Mouse (Mus musculus) lung, adult 2 months (tissue): Measurements from ENCODE around the gene Sfr1. TPM values are rescaled to one million over a fixed set of nuclear protein-coding genes. Genes with fewer than 3 reads are reported as not detected.

ENCODE experiments used
- DNase-seq: peaks from one replicate; pipeline ENCODE4 v3.0.0; 2022
- H3K4me1 ChIP-seq: fragments of 200-500 bp; 2 replicates; pipeline ENCODE4 v1.6.1; 2011; ENCODE audit warnings: low read length; ENCODE audit not compliant: control insufficient read depth, insufficient read depth
- H3K4me3 ChIP-seq: fragments of 200-500 bp; replicated peaks from 2 replicates; pipeline ENCODE3; 2011; ENCODE audit warnings: low read depth, mild to moderate bottlenecking, control low read depth, low read length; ENCODE audit errors: extremely low read depth
- CTCF ChIP-seq: fragments of 200-500 bp; IDR thresholded peaks from 2 replicates; pipeline ENCODE4 v1.5.1; 2011; ENCODE audit warnings: mild to moderate bottlenecking, low read length, control low read depth; ENCODE audit not compliant: insufficient read depth
- POLR2A ChIP-seq: fragments of 200-500 bp; IDR thresholded peaks from 2 replicates; pipeline ENCODE4 v1.6.1; 2011; ENCODE audit warnings: low read depth, mild to moderate bottlenecking, control low read depth, low read length, borderline replicate concordance; ENCODE audit errors: extremely low read depth
- WGBS: fragments of 180-500 bp; shearing (Covaris S2); methylation state at CpG from one replicate; pipeline ENCODE4 v1.1.7; 2018; 5-methylcytosine and 5-hydroxymethylcytosine counted together
- polyA plus RNA-seq: library from polyadenylated mRNA; depleted of rRNA; stranded (reverse); fragments of >200 nt; gene quantifications from 2 replicates; pipeline ENCODE4 v1.2.3, GENCODE M21; 2012

Sfr1 gene
- polyA plus RNA-seq, 1 experiment: 56.4 TPM

DNA sequence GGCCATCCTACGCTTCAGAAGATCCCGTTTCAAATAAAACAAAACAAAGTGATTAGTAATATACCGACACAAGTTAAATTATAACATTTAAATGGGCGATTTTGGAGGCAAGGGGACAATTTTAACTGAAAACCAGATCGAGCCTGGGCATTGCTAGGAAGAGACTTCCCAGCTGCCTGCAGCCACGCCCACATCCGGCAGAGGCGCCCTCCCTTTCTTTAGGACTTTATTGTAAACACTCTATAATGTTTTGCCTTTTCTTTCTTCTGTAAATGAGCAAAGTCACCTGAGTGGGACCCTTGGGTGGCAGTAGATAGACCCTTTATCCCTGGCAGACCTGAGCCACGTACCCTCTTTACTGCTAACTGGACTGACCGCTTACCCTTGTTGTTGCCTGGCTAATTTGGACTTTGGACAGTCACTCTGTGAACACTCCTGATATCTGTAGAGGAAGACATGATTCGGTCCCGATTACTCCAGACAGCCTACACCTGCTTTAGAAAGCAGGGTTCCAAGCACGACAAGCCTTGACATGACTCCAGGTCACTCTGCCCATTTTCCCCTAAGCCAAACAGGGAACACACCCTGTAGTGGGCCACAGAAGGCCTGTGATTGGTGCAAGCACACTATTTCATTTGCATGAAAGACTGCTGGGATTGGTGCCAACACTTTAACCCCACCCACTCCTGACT is 26.3 kb upstream of the Sfr1 start:
- Histone ChIP-seq H3K4me1 (no peaks in the 10 kb centered on the region), H3K4me3 (no peak overlapping the region)
- no peak for TF ChIP-seq CTCF
- TF ChIP-seq POLR2A: no peak
- WGBS: 61% methylated on average over 13 of the region's 13 CpGs
- no peak for DNase-seq

- no peak for TF ChIP-seq CTCF
- TF ChIP-seq POLR2A: no peak
- WGBS: 90% methylated on average over 8 of the region's 8 CpGs
These were observed 25.6 kb upstream of the Sfr1 start for GRCm38 (mm10) chr19:47705772-47706309.

DNA sequence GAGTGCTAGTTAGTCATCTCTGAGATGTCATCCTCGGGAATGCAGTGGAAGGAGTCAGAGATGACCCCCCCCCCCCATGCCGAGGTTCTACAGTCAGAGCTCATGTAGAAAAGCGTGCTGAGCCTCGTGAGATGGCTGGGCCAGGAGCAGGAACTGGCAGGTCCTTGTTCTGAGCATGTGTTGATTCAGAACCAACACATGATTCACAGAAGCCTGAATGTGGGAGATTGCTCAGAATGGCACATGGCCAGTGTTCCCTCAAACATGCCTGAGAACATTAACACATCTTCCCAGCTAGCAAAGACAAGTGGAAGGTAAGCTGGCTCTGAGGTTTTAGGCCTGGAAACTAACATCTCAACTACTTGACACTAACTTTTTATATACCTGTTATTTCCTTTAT is 21.1 kb upstream of the Sfr1 start:
- Histone ChIP-seq H3K4me1 (no peaks in the 10 kb centered on the region), H3K4me3 (no peak overlapping the region)
- DNase-seq: no peak
- 79% methylated on average over 4 of the region's 4 CpGs for WGBS
- TF ChIP-seq CTCF (no peak), POLR2A (no peak)

More at GRCm38 (mm10) chr19:47705772-47706309, 25.6 kb upstream of the Sfr1 start:
- no peak for DNase-seq
- Histone ChIP-seq H3K4me3 (no peak overlapping the region), H3K4me1 (no peaks in the 10 kb centered on the region)

DNA sequence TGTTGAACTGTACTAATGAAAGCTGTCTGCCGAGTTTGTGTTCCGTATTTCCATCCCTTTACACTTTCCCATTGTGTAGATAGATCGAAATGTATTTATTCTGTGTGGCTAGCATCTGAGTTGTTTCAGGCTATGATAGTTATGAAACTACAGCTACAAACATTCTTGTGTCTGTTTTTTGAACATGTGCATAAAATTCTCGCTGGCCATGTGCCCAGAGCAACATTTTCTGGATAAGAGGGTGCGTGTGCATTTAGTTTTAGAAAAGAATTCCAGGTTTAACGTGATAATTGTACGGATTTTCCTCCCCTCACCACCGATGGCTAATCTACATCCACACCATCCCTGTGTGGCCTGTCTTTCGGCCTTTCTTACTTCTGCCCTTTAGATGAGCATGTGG is 18.0 kb upstream of the Sfr1 start:
- no peak for DNase-seq
- H3K4me1 ChIP-seq: no peaks in the 10 kb centered on the region
- TF ChIP-seq CTCF (no peak), POLR2A (no peak)
- 73% methylated on average over 9 of the region's 9 CpGs for WGBS
- H3K4me3 ChIP-seq: no peak overlapping the region

DNA sequence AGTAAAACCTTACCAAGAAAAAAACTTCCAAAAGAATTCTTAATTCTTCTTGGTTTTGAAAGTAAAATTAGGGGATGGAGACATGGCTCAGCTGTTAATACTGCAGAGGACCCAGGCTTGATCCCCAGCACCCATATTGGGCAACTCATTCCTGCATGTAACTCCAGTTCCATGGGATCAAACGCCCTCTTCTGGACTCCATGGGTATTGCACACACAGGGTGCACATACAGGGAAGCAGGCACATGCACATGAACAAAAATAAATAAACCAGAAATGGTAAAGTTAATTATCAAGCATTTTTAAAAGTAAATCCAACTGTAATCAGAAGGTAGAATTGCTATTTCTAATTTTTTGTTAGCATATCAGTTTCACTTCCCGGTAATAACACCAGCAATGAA is 15.3 kb upstream of the Sfr1 start:
- Histone ChIP-seq H3K4me3 (no peak overlapping the region), H3K4me1 (no peaks in the 10 kb centered on the region)
- WGBS: 62% methylated on average over 2 of the region's 2 CpGs
- TF ChIP-seq POLR2A: no peak
- DNase-seq: no peak

GRCm38 (mm10) chr19:47719147-47719546 is 12.3 kb upstream of the Sfr1 start:
- no peak overlapping the region for H3K4me3 ChIP-seq
- WGBS: 77% methylated on average over 3 of the region's 3 CpGs
- TF ChIP-seq POLR2A (no peak), CTCF (no peak)
- no peaks in the 10 kb centered on the region for H3K4me1 ChIP-seq
- DNase-seq: no peak

GRCm38 (mm10) chr19:47722471-47722870 is 9.0 kb upstream of the Sfr1 start:
- 36% methylated on average over 6 of the region's 6 CpGs for WGBS
- no peak overlapping the region for H3K4me3 ChIP-seq
- no peaks in the 10 kb centered on the region for H3K4me1 ChIP-seq
- TF ChIP-seq POLR2A (no peak), CTCF (no peak)
- no peak for DNase-seq

DNA sequence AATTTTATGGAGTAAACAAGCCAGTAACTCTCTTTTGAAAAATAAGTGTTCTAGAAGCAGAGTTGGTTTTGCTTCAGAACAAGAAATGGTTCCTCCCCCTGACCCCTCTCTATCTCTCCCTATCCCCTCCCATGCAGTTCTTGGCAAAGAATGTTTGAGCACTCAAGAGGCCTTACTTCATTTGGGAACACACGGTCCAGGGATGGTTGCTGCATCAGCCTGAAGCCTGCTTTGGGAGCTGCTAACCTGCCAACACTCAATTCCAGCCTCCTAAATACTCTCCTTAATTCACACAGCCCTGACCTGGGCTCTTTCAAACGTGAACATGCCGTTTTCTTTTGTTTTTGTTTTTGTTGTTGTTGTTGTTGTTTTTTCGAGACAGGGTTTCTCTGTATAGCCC is 6.6 kb upstream of the Sfr1 start:
- Histone ChIP-seq H3K4me1 (no peaks in the 10 kb centered on the region; the same call in 1 of the 2 replicates), H3K4me3 (no peak overlapping the region)
- no peak for TF ChIP-seq POLR2A
- TF ChIP-seq CTCF: no peak
- no peak for DNase-seq
- 67% methylated on average over 4 of the region's 4 CpGs for WGBS

DNA sequence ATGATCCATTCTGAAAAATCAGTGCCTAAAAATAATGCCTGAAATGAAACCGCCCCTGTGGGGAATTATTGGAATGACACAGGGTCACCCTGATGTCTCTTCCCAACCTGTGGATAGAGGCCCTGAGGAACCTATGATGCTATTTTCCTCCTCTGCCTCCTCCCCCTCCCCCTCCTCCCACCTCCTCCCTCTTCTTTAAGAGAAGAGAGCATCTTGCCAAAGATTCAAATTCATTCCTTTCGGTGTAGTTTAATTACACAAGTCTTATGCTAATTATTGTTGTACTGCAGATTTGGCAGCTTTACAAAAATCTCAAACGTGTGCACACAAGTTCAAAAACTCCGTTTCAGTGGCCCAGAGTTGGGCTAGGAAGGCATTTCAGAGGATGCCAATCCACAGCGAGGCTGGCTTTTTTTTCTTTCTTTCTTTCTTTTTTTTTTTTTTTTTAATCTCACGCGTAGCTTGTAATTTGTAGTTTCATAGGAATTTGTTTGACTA is 5.8 kb upstream of the Sfr1 start:
- TF ChIP-seq CTCF: no peak
- no peak for TF ChIP-seq POLR2A
- WGBS: 57% methylated on average over 7 of the region's 7 CpGs
- no peak for DNase-seq
- no peak overlapping the region for H3K4me3 ChIP-seq
- peaks cover 3% of the 10 kb centered on the region; the same call in 1 of the 2 replicates for H3K4me1 ChIP-seq

GRCm38 (mm10) chr19:47730691-47731070 is 801 bp upstream of the Sfr1 start:
- peak; percentile 69 for DNase-seq
- Histone ChIP-seq H3K4me3 (peak overlapping the region; percentile 80), H3K4me1 (peaks cover 5% of the 10 kb centered on the region)
- TF ChIP-seq POLR2A (no peak), CTCF (no peak)
- WGBS: under 1% methylated on average over 12 of the region's 12 CpGs
